Mouse (Mus musculus) MEL (cell line): ENCODE results near the gene Bcat1.

Experiments
- E2F4 ChIP-seq: IDR thresholded peaks from 2 replicates; pipeline ENCODE4 v1.6.1; 2011; ENCODE audit warnings: low read depth, low read length, improper control_type of control experiment, borderline replicate concordance
- ELF1 ChIP-seq: IDR thresholded peaks from 2 replicates; pipeline ENCODE4 v1.6.1; 2014; ENCODE audit warnings: low read depth, mild to moderate bottlenecking, inconsistent platforms, low read length, improper control_type of control experiment, moderate library complexity
- HCFC1 ChIP-seq: IDR thresholded peaks from 2 replicates; pipeline ENCODE4 v1.6.1; 2012; ENCODE audit warnings: low read depth, mild to moderate bottlenecking, inconsistent platforms, low read length, improper control_type of control experiment, moderate library complexity
- MAX ChIP-seq: IDR thresholded peaks from 2 replicates; pipeline ENCODE4 v1.6.1; 2011; ENCODE audit warnings: low read length, improper control_type of control experiment
- MYB ChIP-seq: IDR thresholded peaks from 2 replicates; pipeline ENCODE4 v1.6.1; 2011; ENCODE audit warnings: mild to moderate bottlenecking, low read depth, low read length, improper control_type of control experiment
- MYC ChIP-seq: IDR thresholded peaks from 2 replicates; pipeline ENCODE4 v1.6.1; 2011; ENCODE audit warnings: low read depth, mild to moderate bottlenecking, low read length, improper control_type of control experiment, moderate library complexity
- POLR2A ChIP-seq, 2 experiments: IDR thresholded peaks; 2 replicates each; pipeline ENCODE4 v1.6.1; 2011 to 2012; ENCODE audit warnings: low read length in 2 of 2, mild to moderate bottlenecking in 2 of 2, control low read depth in 1 of 2, improper control_type of control experiment in 1 of 2, low read depth in 1 of 2, moderate library complexity in 1 of 2; ENCODE audit not compliant: control insufficient read depth in 1 of 2, insufficient read depth in 1 of 2, poor library complexity in 1 of 2
- SMC3 ChIP-seq: IDR thresholded peaks from 2 replicates; pipeline ENCODE4 v1.6.1; 2011; ENCODE audit warnings: low read depth, low read length, improper control_type of control experiment
- TBP ChIP-seq: IDR thresholded peaks from 2 replicates; pipeline ENCODE4 v1.8.0; 2011; ENCODE audit warnings: low read depth, low read length, improper control_type of control experiment
- TCF12 ChIP-seq: IDR thresholded peaks from 2 replicates; pipeline ENCODE4 v1.6.1; 2014; ENCODE audit warnings: low read depth, mild to moderate bottlenecking, inconsistent platforms, low read length, improper control_type of control experiment, moderate library complexity

GRCm38 (mm10) chr6:145066416-145066815 is 9.6 kb downstream of the Bcat1 start:
- TF ChIP-seq SMC3 = no peak
- no peak for TF ChIP-seq POLR2A (IDR thresholded peaks at IDR 0.05; ENCODE audit: control insufficient read depth in 1 of 2, insufficient read depth in 1 of 2, low read depth in 1 of 2, low read length in 2 of 2, poor library complexity in 1 of 2)
- no peak for TF ChIP-seq HCFC1
- no peak for TF ChIP-seq TCF12
- no peak for TF ChIP-seq MYB
- TF ChIP-seq ELF1 = no peak
- no peak for TF ChIP-seq TBP
- no peak for TF ChIP-seq MAX
- TF ChIP-seq MYC = no peak
- no peak for TF ChIP-seq E2F4
